Comparison of ENCODE assay signal across 21 mouse cellular contexts in the genomic region with DNA sequence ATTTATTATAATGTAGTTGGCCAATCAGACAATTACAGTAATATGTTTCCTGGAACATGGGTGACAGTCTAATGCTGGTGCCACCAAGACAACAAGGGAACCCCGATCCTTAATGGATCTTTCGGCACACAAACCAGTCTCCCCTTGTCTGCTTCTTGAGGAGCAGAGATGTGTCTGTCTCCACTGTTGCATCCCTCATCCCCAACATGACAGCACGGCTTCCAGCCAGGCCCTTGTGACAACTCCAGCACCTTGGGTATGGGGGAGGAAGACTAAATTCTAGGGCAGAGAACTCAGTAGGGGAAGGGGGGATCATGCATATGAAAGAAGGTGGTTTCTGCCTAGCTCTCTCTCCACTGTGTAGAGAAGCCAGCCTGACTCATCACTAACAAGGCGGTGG.
DNase-seq lines count a peak whose midpoint lies in the region; ATAC-seq lines count a peak whose summit lies in the region.
"Had no signal": no experiment of that assay in that cellular context is flagged by ENCODE, and none has a peak within 500 bp of the region (broad histone marks: within the 10 kb centered on the region; RNA-seq: fewer than 3 reads in every experiment).

No protein-coding gene starts in this region.

- no peaks in the 10 kb centered on the region for H3K36me3 ChIP-seq in megakaryocyte, embryonic 14.5 days (replicated peaks; ENCODE audit: low read length)
- no peaks in the 10 kb centered on the region for H3K36me3 ChIP-seq in limb, embryonic 10.5 days
- H3K36me3 ChIP-seq: embryonic facial prominence, embryonic 13.5 days; embryonic facial prominence, embryonic 15.5 days; forebrain, embryonic 10.5 days; forebrain, embryonic 12.5 days had no signal

- 95% methylated on average over 4 of the region's 4 CpGs for WGBS in limb, embryonic 10.5 days

- H3K4me1 ChIP-seq in megakaryocyte, embryonic 14.5 days, result peaks cover 22% of the 10 kb centered on the region
- H3K4me1 ChIP-seq in limb, embryonic 10.5 days, result peaks cover 4% of the 10 kb centered on the region
- H3K4me1 ChIP-seq: embryonic facial prominence, embryonic 13.5 days; embryonic facial prominence, embryonic 15.5 days; forebrain, embryonic 10.5 days; forebrain, embryonic 12.5 days had no signal

- peak overlapping the region; percentile 59 for H3K4me3 ChIP-seq in megakaryocyte, embryonic 14.5 days (replicated peaks)
- H3K4me3 ChIP-seq in limb, embryonic 10.5 days, result no peak overlapping the region
- H3K4me3 ChIP-seq: embryonic facial prominence, embryonic 13.5 days; embryonic facial prominence, embryonic 15.5 days; erythroblast, embryonic 14.5 days; forebrain, embryonic 10.5 days; forebrain, embryonic 12.5 days had no signal

- DNase-seq in limb, embryonic 10.5 days (ENCODE audit: low spot score), result peak; percentile 25
- no peak for DNase-seq in adrenal gland, adult (ENCODE audit: inconsistent age in 2 of 2, low spot score in 1 of 2)
- DNase-seq: adrenal gland, adult 8-10 months; adrenal gland, postnatal 14 days; adrenal gland, postnatal 36 days; cerebellum, adult 11-12 months; cerebellum, adult 2 months; cerebellum, adult 9-10 months; cerebellum, postnatal 10 days; cerebellum, postnatal 25 days; embryo, embryonic 11 days had no signal

- ATAC-seq in megakaryocyte, adult 5-6 weeks (ENCODE audit: poor library complexity, severe bottlenecking), result no peak
- peak; percentile 36; the same call in 1 of the 2 replicates for ATAC-seq in common myeloid progenitor, adult 5-6 weeks (replicated peaks; ENCODE audit: low read depth, poor library complexity, severe bottlenecking)
- ATAC-seq: forebrain, embryonic 14.5 days; forebrain, embryonic 16.5 days had no signal

- no peaks in the 10 kb centered on the region for H3K9me3 ChIP-seq in megakaryocyte, embryonic 14.5 days
- H3K9me3 ChIP-seq in limb, embryonic 10.5 days (replicated peaks), result no peaks in the 10 kb centered on the region
- H3K9me3 ChIP-seq: embryonic facial prominence, embryonic 13.5 days; embryonic facial prominence, embryonic 15.5 days; forebrain, embryonic 10.5 days; forebrain, embryonic 12.5 days had no signal

- no peaks in the 10 kb centered on the region for H3K27me3 ChIP-seq in megakaryocyte, embryonic 14.5 days (replicated peaks)
- H3K27me3 ChIP-seq in limb, embryonic 10.5 days (ENCODE audit: low read depth, poor library complexity, severe bottlenecking), result no peaks in the 10 kb centered on the region
- H3K27me3 ChIP-seq: embryonic facial prominence, embryonic 13.5 days; embryonic facial prominence, embryonic 15.5 days; forebrain, embryonic 12.5 days had no signal

- no peak overlapping the region for H3K27ac ChIP-seq in limb, embryonic 10.5 days
- H3K27ac ChIP-seq: embryonic facial prominence, embryonic 13.5 days; embryonic facial prominence, embryonic 15.5 days; forebrain, embryonic 10.5 days; forebrain, embryonic 12.5 days had no signal
